Mouse (Mus musculus) monocyte, adult 5-6 weeks (primary cell): ENCODE results near the gene Git2. TPM values are rescaled to one million over a fixed set of nuclear protein-coding genes. Genes with fewer than 3 reads are reported as not detected.
A peak's percentile ranks its signal among the peaks of the same experiment; 100 is the strongest.

Experiments
- ATAC-seq: fragments of 153-309, 156-312 bp; replicated peaks from 2 replicates; pipeline ENCODE4 v1.8.0; 2017; ENCODE audit warnings: mild to moderate bottlenecking; ENCODE audit not compliant: low TSS enrichment, insufficient number of reproducible peaks, severe bottlenecking, poor library complexity, low FRiP score
- total RNA-seq: library from RNA; stranded (forward); fragments of 200-1000, 200-491, 200-594 nt; gene quantifications from 3 replicates; pipeline ENCODE4 v1.2.3, GENCODE M21; 2017

The Git2 gene
- total RNA-seq, 1 experiment from 2014 or later = 118 TPM

DNA sequence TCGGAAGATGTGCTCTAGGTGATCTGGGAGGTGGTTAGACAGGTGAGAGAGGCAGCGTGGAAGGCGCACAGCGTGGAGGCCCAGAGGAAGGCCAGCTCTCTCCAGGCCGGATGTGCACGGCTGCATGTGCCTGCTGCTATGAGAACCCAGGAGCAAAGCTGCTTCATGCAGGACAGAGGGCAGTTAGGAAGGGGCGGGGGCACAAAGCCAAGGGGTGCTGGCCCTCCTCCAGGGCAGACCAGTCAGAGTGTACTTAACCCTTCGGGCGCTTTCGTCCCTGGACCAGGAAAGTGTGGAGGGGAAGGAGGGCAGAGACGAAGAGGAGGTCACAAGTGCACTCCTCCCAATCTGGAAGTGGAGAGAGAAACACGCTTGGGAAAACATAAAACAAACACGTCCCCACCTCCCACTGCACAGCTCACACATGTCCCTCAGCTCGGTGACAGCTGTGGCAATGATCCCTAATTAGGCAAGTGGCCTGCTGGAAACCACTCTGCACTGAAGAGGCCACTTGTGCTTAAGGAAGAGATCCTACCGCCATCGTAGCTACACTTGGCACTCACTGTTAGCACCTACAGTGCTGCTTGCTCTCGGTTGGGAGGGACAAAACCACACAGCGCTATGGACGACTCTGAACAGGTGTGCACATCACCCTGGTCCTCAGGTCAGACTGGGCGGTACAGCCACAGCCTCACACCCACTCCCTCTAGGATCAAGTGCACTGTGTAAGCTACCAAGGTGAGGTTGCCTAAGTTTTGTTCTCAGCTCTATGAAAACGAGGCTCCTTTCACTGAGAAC, 38.0 kb downstream of the Git2 start:
- ATAC-seq = no peak

DNA sequence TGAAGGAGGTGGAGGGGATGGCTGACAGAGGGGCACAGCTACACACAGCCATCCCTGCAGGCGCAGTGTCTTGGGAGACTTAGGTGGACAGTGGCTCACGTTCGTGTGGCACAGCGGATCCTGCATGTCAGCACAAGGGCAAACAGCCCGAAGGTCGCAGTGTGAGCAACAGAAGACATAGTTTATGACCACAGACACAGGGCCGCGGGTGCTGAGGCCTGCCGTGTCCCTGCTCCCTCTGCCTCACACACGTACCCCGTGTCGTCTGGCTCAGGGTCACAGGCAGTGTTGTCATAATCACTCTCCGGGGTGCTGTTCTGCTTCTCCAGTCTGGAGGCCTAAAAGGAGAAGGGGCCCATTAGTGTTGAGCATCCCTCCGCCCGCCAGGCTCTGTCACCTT, 41.7 kb downstream of the Git2 start:
- no peak for ATAC-seq

DNA sequence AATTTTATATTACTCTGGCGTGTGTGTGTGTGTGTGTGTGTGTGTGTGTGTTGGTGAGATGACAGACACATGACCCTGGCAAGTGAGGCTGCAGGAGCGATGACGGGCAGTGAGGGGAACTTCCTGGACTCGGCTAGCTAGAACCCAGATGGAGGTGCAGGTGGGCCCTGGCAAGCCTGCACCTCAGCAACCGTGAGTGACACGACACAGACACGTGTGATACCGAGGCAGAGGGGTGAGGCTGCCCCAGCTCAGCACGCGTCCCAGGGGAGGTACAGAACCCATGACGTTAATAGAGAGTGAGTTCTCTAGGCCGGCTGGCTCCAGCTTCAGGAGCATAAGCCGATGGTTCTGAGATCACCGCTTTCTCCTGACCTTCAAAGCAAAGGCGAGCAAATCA, 43.3 kb downstream of the Git2 start:
- no peak for ATAC-seq

DNA sequence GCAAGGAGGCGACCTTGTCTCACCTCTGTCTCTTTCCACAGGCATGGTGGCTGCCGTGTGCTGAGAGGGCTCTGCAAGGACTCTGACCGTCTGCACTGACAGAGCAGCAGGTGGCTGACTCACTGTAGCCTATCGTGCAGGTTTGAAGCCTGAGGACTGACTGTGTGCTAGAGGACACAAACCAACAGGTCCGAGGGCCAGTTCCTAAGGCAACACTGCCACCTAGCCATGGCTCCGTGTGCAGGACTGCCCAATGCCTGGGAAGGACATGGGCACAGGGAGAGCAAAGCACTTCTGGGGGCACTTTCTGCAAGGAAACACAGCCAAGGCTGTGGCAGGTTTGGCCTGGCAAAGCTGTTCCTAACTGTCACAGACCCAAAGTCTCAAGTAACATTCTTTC, 43.8 kb downstream of the Git2 start:
- no peak for ATAC-seq

DNA sequence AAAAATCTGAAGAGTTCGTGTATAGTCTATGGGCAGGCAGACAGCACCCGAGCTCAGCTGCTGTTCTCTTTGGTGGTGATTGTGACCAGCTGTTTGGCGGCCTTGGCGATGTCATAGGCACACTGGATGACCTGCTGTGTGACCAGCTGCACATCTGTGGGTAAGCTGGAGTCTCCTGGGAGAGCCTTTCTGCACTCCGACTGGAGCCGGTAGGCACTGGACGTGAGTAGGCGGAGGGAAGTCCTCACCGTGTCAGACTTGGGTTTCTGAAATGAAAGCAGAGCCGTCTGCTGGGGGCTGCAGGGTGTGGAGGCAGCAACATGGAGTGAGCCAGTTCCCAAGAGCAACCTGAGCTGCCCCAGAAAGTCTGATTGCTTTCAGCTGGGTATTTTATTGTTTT, 45.2 kb downstream of the Git2 start:
- no peak for ATAC-seq

DNA sequence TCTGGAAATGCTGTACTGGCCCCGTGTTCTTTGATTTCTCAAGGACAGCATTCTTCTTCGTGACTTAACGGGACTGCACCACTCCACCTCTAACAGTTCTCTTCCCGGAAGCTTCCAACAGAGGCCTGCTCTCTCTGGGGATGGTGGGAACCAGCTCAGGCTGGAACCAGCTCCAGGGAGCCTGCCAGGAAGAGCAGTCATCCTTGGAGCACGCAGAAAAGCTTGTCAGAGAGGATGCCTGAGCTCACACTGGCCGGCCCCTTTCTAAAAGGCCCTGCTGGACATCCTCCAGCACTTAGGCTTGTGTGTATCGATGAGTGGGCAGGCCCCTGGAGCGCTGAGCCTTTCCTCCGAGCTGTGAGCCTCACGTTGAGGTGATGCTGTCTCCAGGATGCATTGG, 47.2 kb downstream of the Git2 start:
- no peak for ATAC-seq

DNA sequence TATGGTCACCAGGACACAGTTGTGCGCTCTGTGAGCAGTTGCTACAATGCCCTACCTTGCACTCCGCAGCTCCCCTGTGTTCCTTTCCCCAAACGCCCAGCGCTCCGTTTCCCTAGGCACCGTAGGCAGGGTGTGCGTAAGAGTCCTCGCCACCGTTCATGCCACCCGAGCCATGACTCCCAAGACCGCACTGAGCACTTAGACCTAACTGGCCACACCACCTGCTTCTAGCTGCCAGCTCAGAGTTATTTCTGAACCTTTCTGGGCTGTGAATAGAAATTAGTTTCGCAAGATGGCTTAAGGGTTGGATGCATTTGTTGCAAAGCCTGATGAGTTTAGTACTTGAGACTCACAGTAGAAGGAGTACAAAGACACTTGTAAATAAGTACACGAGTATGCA, 52.5 kb downstream of the Git2 start:
- no peak for ATAC-seq

DNA sequence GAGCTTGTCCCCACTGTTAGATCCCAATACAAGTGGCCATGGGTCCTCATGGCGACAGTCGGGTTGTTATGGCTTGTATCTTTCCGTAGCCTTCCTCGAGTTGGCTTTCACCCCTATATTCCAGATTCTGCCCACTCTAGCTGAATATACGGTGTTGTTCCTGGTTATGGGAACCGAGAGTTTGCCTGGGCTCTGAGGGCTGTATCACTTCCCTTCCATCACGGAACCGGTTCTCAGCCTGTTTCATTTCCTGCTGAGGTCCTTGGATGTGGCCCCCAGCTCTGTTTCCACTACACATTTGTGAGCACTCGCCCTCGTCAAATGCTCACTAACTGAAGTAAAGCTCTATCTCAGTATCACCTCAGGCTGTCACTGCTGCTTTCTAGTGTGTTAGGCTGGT, 53.3 kb downstream of the Git2 start:
- 0 out of 2 replicates have a peak, but pooled peaks have one; percentile 3 for ATAC-seq

DNA sequence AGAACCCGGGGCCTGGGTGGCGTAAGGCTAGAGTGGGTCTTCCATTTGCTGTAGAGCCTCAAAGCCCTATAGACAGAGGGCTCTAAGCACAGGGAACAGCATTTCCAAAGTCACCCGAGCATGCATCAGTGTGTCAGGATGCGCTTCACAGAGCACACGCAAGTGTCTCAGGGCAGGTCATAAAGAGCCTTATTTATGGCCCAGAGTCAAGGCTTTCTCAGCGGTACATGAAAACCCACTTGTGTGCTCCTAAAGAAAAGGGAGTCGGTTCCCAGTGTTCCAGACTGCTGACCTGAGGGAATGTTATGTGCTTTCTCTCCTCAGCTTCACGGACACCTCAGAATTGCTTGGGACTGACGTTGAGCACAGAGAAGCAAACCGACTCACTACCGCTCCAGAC, 54.5 kb downstream of the Git2 start:
- ATAC-seq = no peak

DNA sequence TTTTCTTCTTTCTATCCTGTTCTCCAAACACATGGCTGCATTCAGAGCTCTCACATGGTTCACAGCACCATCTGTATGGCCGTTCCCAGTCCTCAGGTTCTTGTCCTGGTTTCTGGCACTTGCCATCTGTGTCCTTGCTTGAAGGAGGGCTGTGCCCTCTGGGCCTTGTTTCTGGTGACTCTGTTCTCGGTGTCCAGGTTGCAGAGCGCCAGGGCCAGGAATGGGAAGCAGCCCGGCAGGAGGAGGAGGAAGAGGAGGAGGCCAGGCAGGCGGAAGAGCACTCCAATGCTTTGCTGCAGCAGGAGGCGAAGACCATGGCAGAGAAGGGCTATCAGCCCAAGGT, 55.4 kb downstream of the Git2 start:
- no peak for ATAC-seq

DNA sequence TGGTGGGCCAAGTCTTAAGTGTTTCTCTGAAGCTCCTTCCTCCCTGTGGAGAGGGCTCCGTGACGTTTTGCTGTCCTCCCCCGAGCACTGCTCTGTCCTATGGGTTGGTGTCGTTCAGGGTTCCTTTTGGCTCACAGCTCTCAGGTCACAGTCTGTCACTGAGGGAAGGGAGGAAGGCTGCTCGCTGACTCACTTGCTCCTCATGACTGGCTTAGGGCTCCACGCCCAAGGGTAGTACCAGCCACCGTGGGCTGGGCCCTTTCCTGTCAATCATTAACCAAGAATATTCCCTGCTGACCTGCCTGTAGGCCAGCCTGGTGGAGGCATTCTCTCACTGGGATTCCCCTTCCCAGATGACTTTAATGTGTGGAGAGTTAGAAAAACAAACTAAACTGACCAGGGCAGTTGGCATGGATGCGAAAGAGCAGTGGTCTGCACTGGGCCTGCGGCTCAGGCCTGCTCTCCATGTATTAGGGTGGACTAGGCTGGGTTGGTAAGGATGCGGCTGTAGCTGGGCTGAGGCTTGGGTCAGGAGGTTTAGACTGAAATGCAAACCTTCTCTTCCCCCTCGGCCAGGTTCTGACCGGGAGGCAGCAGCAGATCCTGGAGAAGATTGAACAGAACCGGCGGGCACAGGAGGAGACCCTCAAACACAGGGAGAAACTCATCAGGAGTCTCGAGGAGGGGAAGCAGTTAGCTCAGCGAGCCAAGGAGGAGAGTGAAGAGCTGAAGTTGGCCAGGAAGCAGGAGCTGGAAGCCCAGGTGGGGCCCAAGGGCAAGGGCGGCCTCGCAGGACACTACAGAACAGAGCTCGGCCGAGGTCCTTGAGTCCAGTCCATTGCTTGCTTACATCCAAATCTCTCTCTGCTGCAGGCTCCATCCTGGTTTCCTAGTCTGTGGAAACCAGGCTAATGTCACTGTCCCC, 56.1 kb downstream of the Git2 start:
- ATAC-seq = no peak

DNA sequence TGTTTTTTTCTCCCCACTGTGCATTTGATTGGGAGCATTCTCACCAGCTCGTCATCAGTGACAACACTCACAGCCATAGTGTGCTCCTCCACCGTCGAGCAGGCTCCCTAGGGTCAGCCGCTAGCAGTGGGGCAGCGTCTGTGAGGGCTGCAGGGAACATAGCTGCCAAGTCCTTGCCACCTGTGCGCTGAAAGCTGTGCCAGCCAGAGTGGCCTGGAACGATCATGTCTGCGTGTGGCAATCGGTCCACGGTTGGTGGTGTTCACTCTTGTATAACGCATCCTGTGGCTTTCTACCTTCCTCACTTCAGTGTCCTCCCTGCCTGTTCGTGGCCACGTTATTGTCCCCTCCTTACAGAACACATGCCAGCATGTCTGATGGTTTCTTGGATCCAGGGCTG, 56.8 kb downstream of the Git2 start:
- no peak for ATAC-seq

DNA sequence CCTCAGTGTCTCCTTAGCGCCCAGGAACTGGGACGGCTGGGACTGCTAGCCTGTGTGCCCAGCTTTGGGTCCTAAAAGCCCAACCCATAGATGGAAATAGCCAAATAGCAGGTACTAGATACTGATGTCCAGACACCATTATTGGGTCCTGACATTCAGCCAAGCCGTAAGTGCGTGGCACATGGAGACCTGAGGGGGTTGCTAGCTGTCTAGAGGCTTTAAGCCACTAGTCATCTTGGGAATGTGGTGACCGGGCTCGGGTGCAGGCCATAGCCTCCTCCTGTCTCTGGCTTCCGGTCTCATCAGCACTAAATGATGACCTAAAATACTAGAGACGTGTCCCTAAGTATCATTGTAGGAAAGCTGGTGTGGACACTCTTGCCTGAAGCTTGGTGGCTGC, 57.4 kb downstream of the Git2 start:
- no peak for ATAC-seq

DNA sequence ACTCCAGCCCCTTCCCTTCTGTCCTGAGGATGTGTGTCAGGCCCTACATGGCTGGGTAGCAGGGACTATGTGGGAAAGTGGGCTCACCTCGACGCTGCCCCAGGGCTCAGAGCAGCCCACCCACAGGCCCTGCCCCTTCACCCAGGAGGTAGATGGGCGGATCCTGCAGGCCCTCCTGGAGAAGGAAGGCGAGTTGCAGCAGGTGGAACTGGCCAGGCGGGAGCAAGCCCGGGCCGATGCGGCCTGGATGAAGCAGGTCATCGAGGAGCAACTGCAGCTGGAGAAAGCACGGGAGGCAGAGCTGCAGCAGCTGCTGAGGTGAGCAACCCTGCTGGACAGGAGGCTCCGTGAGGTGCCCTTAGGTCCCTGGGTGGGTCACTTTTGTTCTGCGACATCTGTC, 58.0 kb downstream of the Git2 start:
- ATAC-seq = no peak

DNA sequence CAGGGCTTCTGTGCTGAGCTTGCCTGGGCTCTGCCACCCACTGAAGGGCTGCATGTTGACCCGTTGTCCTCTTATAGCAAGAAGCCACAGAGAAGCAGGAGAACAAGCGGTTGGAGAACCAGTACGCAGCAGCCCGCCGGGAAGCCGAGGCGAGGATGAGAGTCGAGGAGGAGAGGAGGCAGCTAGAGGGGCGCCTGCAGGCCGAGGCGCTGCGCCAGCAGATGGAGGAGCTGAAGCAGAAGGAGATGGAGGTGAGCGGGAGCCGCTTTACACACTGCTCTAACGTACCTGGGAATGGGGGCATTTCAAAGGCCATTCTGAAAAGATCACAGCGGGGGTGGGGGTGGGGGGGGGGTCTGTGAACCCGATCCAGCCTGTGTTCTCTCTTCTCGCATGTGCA, 60.8 kb downstream of the Git2 start:
- ATAC-seq = no peak

DNA sequence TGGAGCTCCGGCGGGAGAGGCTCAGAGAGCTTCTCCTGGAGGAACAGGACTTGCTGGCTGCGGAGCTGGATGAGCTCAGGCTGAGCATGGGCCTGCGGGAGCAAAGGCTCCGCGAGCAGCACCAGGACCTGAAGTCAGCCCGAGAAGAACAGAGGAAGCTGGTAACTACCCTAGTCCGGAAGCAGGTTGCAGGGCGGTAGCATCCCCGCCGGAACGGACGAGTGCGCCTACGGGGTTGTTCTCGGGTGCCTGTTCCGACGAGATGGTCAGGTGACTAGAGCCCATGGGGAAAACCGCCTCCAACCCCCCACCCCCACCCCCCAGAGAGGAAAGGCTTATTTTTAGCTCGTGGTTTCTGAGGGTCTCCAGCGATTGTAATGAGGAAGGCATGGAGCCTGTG, 66.0 kb downstream of the Git2 start:
- no peak for ATAC-seq

DNA sequence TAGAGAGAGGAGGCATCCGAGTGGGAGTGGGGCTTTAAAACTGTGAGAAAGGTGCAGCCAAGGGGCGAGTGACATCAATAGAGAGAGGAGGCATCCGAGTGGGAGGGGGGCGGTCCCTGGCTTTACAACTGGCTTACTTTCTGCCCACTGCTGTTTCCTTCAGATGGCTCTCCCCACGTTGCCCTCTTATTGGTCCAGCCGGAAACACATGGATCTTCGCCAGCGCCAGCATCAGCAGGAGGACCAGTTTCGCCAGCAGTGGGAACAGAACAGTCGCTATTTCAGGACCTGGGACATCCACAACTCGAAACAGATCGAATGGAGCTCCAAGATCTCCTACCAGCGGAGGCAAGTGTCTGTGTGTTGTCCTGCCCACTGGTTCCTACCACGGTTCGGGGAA, 66.8 kb downstream of the Git2 start:
- ATAC-seq = no peak

DNA sequence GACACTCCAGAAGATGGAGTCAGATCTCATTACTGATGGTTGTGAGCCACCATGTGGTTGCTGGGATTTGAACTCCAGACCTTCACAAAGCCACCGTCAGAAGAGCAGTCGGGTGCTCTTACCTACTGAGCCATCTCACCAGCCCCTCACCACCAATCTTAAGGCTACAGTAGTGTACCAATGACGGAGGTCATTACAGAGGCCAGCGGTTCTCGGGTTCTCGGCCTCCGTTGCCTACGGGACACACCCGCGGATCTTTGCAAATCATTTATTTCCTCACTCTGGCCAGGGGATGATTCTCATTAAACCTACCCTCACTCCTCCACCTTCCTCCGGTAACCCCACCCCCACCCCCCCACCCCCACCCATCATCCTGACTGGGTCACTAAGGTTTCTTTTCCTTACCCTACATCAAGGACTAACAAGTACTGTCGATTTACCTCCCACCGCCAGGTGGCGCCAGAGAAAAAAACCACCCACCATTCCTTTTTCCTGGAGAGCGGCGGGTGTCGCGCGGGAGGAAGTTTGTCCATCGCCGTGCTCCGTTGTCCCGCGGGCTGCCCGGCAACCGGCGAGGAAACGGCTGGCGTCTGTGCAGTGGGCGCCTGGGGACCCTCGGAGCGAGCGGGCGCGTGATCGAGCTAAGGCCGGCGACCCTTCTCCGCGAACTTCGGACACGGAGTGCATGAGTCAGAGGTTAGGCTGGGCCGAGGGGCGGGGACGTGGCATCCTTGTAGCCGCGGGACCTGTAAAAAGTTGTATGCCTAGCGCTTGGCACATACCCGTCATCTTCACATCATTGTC, 67.8 kb downstream of the Git2 start, which contains the start of gene Tchp:
Gene Tchp, plus strand, starts transcription at position 496 of the 804 bp plus-strand sequence.
- ATAC-seq = peak; percentile 89
